Mouse (Mus musculus): Measurements from ENCODE around the gene Hdac9. TPM values are rescaled to one million over a fixed set of nuclear protein-coding genes. Genes with fewer than 3 reads are reported as not detected.

Hdac9 gene
- total and polyA plus RNA-seq, 2 experiments from 2014 or later: 9.9 to 15.6 TPM

DNA sequence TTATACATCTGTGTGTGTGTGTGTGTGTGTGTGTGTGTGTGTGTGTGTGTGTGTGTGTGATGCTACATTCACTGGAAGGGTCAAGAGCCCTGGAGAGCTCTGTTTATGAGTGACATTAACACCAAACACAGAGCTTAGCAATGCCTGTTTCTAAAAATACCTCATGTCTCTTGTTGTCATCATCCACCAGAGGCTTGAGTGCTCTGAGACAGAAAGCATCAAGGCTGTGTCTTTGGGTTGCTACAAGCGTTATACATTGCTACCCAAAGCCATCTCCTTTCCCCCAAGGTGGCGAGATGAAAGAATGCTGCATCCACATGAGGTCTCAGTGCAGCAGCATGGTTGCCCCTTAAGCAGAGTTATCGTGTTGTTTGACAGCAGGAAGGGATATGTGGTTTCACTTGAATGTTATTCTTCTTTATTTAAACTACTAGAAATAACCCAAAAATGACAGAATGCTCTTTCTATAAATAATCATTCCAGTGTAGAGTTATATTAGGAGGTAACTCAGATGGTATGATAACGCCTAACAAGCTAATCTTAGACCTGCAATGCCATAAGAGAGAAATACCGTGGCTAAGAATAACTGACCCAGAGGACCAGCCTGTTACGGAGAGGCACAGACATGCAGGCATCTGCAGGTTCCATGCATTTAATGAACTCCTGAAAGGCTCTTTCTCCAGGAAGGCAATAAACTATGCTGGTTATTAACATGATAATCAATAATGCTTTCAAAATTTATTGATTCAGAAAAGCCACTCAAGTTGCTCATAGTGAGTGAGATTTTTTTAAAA, 399.9 kb downstream of the Hdac9 start:
- H3K4me1 ChIP-seq (ENCODE audit: insufficient read depth, low read length): 0 out of 2 replicates have a peak, but pooled peaks cover 2% of the 10 kb centered on the region
- peak overlapping the region; percentile 26; the same call in 1 of the 2 replicates for H3K27ac ChIP-seq (ENCODE audit: low read depth, low read length)
- 45% methylated on average over 6 of the region's 6 CpGs for WGBS

DNA sequence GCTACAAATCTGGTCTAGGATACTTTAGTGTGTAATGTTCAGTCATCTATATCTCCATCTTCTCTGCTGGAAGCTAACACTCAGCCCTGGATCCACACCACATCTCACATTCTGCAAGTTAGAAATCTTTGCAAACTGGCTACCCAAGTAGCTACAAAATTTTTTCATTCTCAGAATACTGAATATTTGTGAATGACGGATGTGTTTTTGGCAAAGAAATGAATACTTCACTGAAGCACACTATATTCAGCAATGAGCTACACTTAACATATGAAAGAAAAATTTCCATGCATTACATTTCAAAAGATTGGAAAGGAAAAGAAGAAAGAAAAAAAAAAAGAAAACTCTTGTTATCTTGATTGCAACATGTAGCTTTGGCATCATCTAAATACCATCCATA, 410.6 kb downstream of the Hdac9 start:
- H3K9me3 ChIP-seq (ENCODE audit: low read length): no peaks in the 10 kb centered on the region
- H3K4me1 ChIP-seq (ENCODE audit: insufficient read depth, low read length): no peaks in the 10 kb centered on the region
- ATAC-seq (ENCODE audit: low FRiP score) (no peak), DNase-seq (ENCODE audit: low spot score) (no peak)
- TF ChIP-seq CTCF (IDR thresholded peaks at IDR 0.05): no peak
- no peak overlapping the region for H3K9ac ChIP-seq (replicated peaks; ENCODE audit: low read length, poor library complexity, severe bottlenecking)
- no peak overlapping the region for H3K4me3 ChIP-seq (ENCODE audit: low read depth, low read length)
- 86% methylated on average over 1 of the region's 1 CpGs for WGBS
- no peaks in the 10 kb centered on the region for H3K36me3 ChIP-seq (ENCODE audit: insufficient read depth, low read length)
- no peaks in the 10 kb centered on the region for H3K27me3 ChIP-seq (ENCODE audit: insufficient read depth, low read length)
- H3K4me2 ChIP-seq (ENCODE audit: low read depth, low read length, poor library complexity, severe bottlenecking): no peak overlapping the region
- H3K27ac ChIP-seq (ENCODE audit: low read depth, low read length): no peak overlapping the region

More for the DNA sequence above, 399.9 kb downstream of the Hdac9 start:
- TF ChIP-seq CTCF (IDR thresholded peaks at IDR 0.05): no peak
- H3K9ac ChIP-seq (replicated peaks; ENCODE audit: low read length, poor library complexity, severe bottlenecking): no peak overlapping the region
- no peaks in the 10 kb centered on the region for H3K27me3 ChIP-seq (ENCODE audit: insufficient read depth, low read length)
- no peaks in the 10 kb centered on the region for H3K9me3 ChIP-seq (ENCODE audit: low read length)
- DNase-seq (ENCODE audit: low spot score): no peak
- H3K36me3 ChIP-seq (ENCODE audit: insufficient read depth, low read length): no peaks in the 10 kb centered on the region
- no peak overlapping the region for H3K4me3 ChIP-seq (ENCODE audit: low read depth, low read length)
- H3K4me2 ChIP-seq (ENCODE audit: low read depth, low read length, poor library complexity, severe bottlenecking): no peak overlapping the region
- ATAC-seq (ENCODE audit: low FRiP score): no peak

DNA sequence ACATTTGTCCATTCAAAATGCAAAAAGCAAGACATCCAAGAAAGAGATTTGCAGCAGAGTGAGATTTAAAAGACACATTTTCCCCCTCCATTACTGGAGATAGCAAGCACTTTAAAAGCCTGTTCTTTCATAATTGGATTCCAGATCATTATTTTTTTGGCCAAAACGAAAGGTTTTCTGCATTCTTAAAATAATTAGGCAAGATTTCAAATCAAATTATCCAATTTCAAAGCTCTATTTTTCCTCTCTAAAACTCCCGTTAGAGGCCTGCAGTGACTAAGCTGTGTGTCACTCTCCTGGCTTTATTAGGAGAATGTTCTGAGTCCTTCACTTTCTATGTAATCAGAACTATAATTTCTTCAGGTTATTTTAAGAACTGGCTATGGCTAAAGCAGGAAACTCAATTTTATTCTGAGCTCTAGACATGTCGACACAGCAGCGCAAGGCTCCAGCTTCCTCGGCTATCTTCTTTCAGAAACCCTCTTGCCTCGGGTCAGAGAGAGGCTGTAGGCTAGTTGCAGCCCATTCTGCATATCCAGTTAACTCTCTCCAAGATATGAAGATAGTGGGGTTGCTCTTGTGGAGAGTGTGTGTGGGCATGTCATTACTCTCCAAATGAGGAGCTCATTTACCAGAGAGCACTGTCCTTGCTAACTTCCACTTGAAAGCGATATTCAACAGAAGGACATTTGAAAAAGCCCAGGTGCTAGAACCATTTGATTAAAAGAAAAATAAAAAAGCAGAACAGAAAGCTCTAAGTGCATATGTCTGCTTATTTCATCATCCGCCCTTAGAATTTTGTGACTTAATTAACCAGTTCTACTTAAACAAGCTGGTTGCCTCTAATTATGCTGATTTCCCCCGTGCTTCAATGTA, 417.9 kb downstream of the Hdac9 start:
- DNase-seq (ENCODE audit: low spot score) (peak; percentile 13), ATAC-seq (ENCODE audit: low FRiP score) (no peak)
- H3K4me3 ChIP-seq (ENCODE audit: low read depth, low read length): no peak overlapping the region
- H3K27me3 ChIP-seq (ENCODE audit: insufficient read depth, low read length): no peaks in the 10 kb centered on the region
- H3K27ac ChIP-seq (ENCODE audit: low read depth, low read length): no peak overlapping the region
- no peak overlapping the region for H3K9ac ChIP-seq (replicated peaks; ENCODE audit: low read length, poor library complexity, severe bottlenecking)
- no peaks in the 10 kb centered on the region for H3K9me3 ChIP-seq (ENCODE audit: low read length)
- H3K4me2 ChIP-seq (ENCODE audit: low read depth, low read length, poor library complexity, severe bottlenecking): no peak overlapping the region
- WGBS: 62% methylated on average over 9 of the region's 9 CpGs
- no peak for TF ChIP-seq CTCF (IDR thresholded peaks at IDR 0.05)
- H3K36me3 ChIP-seq (ENCODE audit: insufficient read depth, low read length): no peaks in the 10 kb centered on the region
- H3K4me1 ChIP-seq (ENCODE audit: insufficient read depth, low read length): no peaks in the 10 kb centered on the region

GRCm38 (mm10) chr12:34498331-34498730, 418.6 kb downstream of the Hdac9 start:
- no peaks in the 10 kb centered on the region for H3K4me1 ChIP-seq (ENCODE audit: insufficient read depth, low read length)
- H3K4me3 ChIP-seq (ENCODE audit: low read depth, low read length): no peak overlapping the region
- H3K27ac ChIP-seq (ENCODE audit: low read depth, low read length): no peak overlapping the region
- H3K36me3 ChIP-seq (ENCODE audit: insufficient read depth, low read length): no peaks in the 10 kb centered on the region
- H3K9ac ChIP-seq (replicated peaks; ENCODE audit: low read length, poor library complexity, severe bottlenecking): no peak overlapping the region
- no peak for ATAC-seq (ENCODE audit: low FRiP score)
- no peaks in the 10 kb centered on the region for H3K9me3 ChIP-seq (ENCODE audit: low read length)
- H3K4me2 ChIP-seq (ENCODE audit: low read depth, low read length, poor library complexity, severe bottlenecking): no peak overlapping the region
- WGBS: 55% methylated on average over 8 of the region's 8 CpGs
- no peak for DNase-seq (ENCODE audit: low spot score)
- no peak for TF ChIP-seq CTCF (IDR thresholded peaks at IDR 0.05)
- no peaks in the 10 kb centered on the region for H3K27me3 ChIP-seq (ENCODE audit: insufficient read depth, low read length)

GRCm38 (mm10) chr12:34497702-34498101, 419.2 kb downstream of the Hdac9 start:
- no peaks in the 10 kb centered on the region for H3K36me3 ChIP-seq (ENCODE audit: insufficient read depth, low read length)
- DNase-seq (ENCODE audit: low spot score) (no peak), ATAC-seq (ENCODE audit: low FRiP score) (no peak)
- no peak overlapping the region for H3K4me3 ChIP-seq (ENCODE audit: low read depth, low read length)
- WGBS: 82% methylated on average over 3 of the region's 3 CpGs
- H3K9ac ChIP-seq (replicated peaks; ENCODE audit: low read length, poor library complexity, severe bottlenecking): no peak overlapping the region
- no peak overlapping the region for H3K4me2 ChIP-seq (ENCODE audit: low read depth, low read length, poor library complexity, severe bottlenecking)
- H3K27me3 ChIP-seq (ENCODE audit: insufficient read depth, low read length): no peaks in the 10 kb centered on the region
- H3K4me1 ChIP-seq (ENCODE audit: insufficient read depth, low read length): no peaks in the 10 kb centered on the region
- no peak overlapping the region for H3K27ac ChIP-seq (ENCODE audit: low read depth, low read length)
- no peaks in the 10 kb centered on the region for H3K9me3 ChIP-seq (ENCODE audit: low read length)
- TF ChIP-seq CTCF (IDR thresholded peaks at IDR 0.05): no peak

GRCm38 (mm10) chr12:34495940-34496339, 421.0 kb downstream of the Hdac9 start:
- H3K9ac ChIP-seq (replicated peaks; ENCODE audit: low read length, poor library complexity, severe bottlenecking): no peak overlapping the region
- no peaks in the 10 kb centered on the region for H3K9me3 ChIP-seq (ENCODE audit: low read length)
- no peaks in the 10 kb centered on the region for H3K4me1 ChIP-seq (ENCODE audit: insufficient read depth, low read length)
- H3K4me2 ChIP-seq (ENCODE audit: low read depth, low read length, poor library complexity, severe bottlenecking): no peak overlapping the region
- TF ChIP-seq CTCF (IDR thresholded peaks at IDR 0.05): no peak
- no peaks in the 10 kb centered on the region for H3K36me3 ChIP-seq (ENCODE audit: insufficient read depth, low read length)
- DNase-seq (ENCODE audit: low spot score): peak; percentile 39
- peak overlapping the region; percentile 25 for H3K4me3 ChIP-seq (ENCODE audit: low read depth, low read length)
- H3K27ac ChIP-seq (ENCODE audit: low read depth, low read length): peak overlapping the region; percentile 63
- WGBS: 37% methylated on average over 3 of the region's 3 CpGs
- no peaks in the 10 kb centered on the region for H3K27me3 ChIP-seq (ENCODE audit: insufficient read depth, low read length)
- no peak for ATAC-seq (ENCODE audit: low FRiP score)

Data from midbrain, postnatal 0 days (tissue).